Mouse (Mus musculus): ENCODE measurements around the gene Tmem63a.
A peak's percentile ranks its signal among the peaks of the same experiment; 100 is the strongest.
"Not testable (repeated sequence)": the region's sequence is repeated elsewhere in the genome, so short reads cannot be mapped to it uniquely, and the experiment has no call there.

Tmem63a gene

GRCm38 (mm10) chr1:180926286-180926685 is 15.9 kb upstream of the Tmem63a start:
- no peak for DNase-seq (ENCODE audit: low spot score)

DNA sequence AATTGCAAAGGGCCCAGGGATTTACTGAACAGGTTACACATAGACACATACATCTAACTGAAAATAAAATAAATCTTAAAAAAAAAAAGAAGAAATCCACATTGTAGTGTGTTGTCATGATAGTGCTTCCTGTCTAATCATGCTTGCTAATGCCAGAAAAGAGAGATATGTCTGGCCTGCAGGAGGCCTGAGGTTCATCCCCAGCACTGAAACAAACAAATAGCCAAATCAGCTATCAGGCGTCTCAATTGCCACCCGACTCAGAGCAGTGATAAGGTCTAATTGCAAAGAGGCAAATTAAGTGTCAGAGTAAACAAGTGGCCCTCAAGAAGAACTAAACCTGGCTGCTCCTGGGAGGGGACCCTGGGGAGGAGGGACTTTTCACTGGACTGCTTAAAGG is 12.5 kb upstream of the Tmem63a start:
- no peak for DNase-seq (ENCODE audit: low spot score)

DNA sequence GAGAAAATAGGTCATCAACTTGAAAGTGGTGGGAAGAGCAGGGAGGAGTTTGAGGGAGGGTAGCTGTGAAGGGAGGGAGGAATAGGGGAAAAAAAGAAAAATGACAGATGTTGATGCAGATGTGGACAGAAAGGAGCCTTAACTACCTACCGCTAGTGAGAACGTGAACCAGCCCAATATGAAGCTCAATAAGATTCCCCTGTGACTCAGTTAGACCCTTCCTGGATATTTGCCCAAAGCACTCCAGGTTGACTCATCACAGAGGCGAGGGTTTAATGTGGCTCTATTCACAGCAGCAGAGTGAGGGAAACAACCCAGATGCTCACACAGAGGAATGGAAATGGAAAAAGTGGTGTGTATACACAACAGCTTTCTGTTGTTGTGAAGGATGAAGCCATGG is 11.0 kb upstream of the Tmem63a start:
- DNase-seq (ENCODE audit: low spot score), result no peak

DNA sequence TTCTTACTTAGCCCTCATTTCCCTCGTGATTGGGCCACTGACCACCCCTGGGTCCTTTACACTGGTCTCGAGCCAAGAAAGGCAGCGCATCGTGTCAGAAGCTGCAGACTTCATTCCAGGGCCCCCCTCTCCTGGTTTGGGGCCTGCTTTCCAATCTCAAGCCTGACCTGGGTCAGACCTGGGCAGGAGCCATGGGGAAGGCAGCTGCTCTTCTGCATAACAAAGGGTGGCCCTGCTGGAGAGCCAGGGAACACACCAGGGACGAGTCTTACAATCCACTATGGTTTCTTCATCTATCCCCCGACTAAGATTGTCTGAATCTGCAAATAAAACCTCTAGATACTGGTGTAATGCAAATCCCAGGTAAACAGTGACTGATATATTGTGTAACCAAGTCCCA is 8.5 kb upstream of the Tmem63a start:
- no peak for DNase-seq (ENCODE audit: low spot score)

GRCm38 (mm10) chr1:180934467-180935419 is 7.4 kb upstream of the Tmem63a start, which contains the start of gene Lefty1:
Gene Lefty1, plus strand, starts transcription at chr1:180935022.
- DNase-seq (ENCODE audit: low spot score), result no peak

- not testable (repeated sequence) for DNase-seq (ENCODE audit: low spot score)
These were observed 5.3 kb upstream of the Tmem63a start for GRCm38 (mm10) chr1:180936610-180937398.

DNA sequence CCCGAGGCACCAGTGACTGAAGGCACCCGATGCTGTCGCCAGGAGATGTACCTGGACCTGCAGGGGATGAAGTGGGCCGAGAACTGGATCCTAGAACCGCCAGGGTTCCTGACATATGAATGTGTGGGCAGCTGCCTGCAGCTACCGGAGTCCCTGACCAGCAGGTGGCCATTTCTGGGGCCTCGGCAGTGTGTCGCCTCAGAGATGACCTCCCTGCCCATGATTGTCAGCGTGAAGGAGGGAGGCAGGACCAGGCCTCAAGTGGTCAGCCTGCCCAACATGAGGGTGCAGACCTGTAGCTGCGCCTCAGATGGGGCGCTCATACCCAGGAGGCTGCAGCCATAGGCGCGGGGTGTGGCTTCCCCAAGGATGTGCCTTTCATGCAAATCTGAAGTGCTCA is 4.5 kb upstream of the Tmem63a start:
- DNase-seq (ENCODE audit: low spot score), result not testable (repeated sequence)

DNA sequence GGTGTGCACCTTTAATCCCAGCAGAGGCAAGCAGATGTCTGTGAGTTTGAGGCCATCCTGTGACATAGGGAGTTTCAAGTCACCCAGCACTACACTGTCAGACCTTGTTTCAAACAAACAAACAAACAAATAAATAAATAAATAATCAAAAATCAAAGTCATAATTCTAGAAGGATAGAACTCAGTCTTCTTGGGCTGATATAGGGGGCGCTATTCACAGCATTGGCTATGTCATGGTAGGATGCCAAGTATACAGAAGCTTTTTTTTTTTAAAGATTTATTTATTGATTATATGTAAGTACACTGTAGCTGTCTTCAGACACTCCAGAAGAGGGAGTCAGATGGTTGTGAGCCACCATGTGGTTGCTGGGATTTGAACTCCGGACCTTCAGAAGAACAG is 3.4 kb upstream of the Tmem63a start:
- not testable (repeated sequence) for DNase-seq (ENCODE audit: low spot score)

DNA sequence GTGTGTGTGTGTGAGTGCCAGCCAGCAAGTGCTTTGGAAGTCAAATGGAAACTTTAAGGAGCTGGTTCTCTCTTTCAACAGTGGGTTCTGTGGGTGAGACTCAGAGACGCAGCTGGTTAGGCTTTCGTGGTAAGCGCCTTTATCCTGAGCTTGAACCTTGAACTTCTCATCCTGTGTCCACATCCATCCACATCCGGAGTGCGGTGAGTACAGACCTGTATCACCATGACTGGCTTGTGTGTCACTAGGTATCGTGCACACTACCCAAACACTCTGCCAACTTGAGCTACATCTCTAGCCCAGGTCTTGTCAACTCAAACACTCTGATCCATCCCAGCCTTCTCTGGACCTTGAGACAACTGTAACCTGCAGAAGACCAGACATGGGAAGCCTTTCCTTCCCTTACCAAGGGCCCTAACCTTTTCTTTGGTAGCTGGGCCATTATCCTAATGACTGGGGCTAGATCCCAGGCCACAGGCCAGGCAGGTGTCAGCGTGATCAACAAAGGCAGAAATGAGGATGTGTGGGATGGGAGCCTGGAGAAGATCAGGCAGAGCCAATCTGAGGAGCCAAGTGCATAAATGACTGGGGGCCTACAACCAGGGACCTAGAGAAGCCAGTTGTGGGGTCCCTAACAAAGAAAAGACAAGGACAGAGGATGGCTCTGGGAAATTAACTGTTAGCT is 1.2 kb upstream of the Tmem63a start:
- DNase-seq (ENCODE audit: low spot score), result no peak

DNA sequence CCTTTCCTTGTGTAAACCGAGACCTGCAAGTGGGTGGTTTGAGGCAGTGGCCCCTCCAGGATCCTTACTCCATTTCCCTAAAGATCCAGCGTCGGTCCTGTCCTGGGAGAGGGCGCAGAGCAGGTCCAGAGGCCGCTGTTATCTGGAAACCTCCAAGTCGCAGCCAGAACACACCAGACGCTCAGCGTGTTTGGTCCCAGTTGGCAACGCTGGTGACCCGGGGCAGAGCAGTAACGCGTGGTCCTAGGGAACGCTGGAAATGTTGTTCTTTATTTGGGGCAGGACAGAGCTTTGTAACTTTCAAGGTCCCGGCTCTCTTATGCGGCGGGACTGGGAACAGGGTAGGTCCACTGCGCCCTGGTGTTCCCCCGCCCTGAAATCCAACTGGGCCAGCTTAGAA is 418 bp upstream of the Tmem63a start:
- DNase-seq (ENCODE audit: low spot score), result peak; percentile 33

DNA sequence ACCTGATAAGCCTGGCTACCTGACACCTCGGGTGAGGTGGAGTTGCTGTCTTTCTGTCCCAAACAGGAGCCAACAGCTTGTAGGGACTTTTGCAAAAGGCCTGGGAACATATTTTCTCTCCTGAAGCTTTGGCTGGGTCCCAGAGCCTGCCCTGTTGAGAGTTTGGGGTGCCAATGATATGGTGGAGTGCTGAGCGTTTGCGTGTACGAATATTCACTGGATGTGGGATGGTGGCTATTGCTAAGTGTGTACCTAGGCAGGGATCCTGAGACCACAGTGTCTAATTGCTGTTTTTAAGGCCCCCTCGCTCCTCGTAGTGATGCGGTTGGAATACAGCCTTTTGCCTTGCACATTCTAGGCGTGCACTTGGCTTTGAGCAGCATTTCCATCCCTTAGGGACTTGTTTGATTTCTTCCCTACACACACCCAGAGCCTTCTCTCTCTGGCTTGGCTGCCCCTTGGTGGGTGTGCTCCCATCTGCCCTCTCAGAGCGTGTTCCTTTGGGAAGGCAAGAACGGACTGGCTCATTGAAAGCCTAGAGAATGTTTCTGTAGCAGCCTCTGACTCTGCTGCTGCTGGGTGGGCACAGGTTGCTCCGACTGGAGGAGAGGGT is 994 bp downstream of the Tmem63a start:
- no peak for DNase-seq (ENCODE audit: low spot score)

DNA sequence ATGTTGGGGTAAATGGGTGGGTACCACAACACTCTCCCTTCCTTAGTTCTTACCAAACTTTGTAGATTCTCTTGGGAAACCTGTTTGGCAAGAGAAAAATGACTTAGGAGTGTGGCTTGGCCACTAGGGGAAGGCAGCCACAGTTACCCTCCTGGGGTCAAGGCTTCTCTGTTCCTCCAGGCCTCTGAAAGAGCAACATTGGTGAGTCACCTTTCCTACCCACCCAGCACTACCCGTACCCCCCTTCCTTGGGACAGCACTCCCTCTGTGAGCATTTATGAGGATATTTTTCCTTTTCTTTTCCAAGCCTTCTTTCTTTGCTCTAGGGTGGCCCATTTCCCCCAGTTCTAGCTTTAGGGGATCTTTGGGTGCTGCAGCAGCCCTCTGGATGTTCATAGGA is 1.8 kb downstream of the Tmem63a start:
- DNase-seq (ENCODE audit: low spot score), result no peak

GRCm38 (mm10) chr1:180944553-180944952 is 2.4 kb downstream of the Tmem63a start:
- no peak for DNase-seq (ENCODE audit: low spot score)

- DNase-seq (ENCODE audit: low spot score), result no peak
These were observed 3.1 kb downstream of the Tmem63a start for GRCm38 (mm10) chr1:180945001-180945980.

DNA sequence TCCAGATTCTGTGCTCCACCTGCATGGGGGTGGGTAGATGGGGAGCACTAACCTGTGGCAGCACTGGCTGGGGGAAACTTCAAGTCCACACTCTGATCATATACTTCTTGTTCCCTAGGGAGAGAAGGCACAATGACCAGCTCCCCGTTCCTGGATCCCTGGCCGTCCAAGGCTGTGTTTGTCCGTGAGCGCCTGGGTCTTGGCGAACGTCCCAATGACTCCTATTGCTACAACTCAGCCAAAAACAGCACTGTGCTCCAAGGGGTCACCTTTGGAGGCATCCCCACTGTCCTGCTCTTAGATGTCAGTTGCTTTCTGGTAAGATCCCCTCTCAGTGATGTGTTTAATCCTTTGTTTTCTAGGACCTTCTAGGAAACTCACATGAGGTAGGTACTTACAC is 4.3 kb downstream of the Tmem63a start:
- DNase-seq (ENCODE audit: low spot score), result no peak

DNA sequence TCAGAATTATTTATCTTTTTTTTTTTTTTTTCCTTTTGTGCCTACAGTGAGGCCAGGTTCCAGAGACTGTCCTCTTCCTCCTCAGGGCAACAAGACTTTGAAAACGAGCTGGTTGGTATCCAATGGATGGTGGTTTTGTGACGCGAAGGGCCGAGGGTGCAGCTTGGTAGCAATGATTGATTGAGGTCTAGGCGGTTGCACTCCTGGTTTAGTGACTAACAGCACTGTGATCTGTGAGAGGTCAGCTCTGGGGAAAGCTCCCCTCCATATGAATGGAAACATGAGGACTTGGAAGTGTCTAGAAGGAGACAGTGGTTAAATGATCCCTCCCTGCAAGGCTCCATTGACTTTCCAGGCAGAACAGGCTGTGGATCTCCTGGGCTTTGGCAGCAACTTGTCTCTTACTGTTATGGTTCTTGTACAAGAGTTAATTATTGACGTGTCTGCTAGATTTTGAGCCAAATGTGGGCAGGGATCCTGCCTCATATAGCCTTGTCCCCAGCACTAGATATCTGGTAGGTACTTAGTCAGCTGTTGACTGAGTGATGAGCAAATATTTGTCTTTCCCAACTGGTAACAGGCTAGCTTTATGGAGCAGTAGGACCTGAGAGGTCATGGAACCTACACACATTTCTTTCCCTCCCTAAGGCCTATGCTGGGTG is 10.1 kb downstream of the Tmem63a start:
- DNase-seq (ENCODE audit: low spot score), result no peak

GRCm38 (mm10) chr1:180952808-180953207 is 10.7 kb downstream of the Tmem63a start:
- no peak for DNase-seq (ENCODE audit: low spot score)

DNA sequence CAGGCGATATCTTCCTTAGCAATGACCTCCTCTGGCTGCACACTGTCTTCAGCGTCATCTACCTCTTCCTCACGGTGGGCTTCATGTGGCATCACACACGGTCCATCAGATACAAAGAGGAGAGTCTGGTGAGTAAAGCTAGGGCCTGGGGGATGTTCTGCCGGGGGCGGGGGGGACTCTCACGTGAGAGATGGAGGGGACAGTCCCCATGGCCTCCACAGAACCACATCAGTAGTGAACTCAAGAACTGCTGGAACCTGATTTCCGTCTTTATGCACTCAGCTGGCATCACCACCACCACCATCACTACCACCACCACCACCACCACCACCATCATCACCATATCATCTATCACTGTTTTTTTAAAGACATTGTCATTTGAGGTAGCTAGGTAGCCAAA is 14.3 kb downstream of the Tmem63a start:
- no peak for DNase-seq (ENCODE audit: low spot score)

- no peak for DNase-seq (ENCODE audit: low spot score)
These were observed 14.8 kb downstream of the Tmem63a start for GRCm38 (mm10) chr1:180956973-180957381.

- DNase-seq (ENCODE audit: low spot score), result no peak
These were observed 15.8 kb downstream of the Tmem63a start for GRCm38 (mm10) chr1:180957989-180958388.
